Mouse (Mus musculus) urinary bladder, postnatal 36 days (tissue): Measurements from ENCODE around the gene Pcsk5.

Source experiments
- DNase-seq, 2 experiments: peaks; one replicate each; pipeline ENCODE4 v3.0.0; 2022; ENCODE audit warnings: low spot score in 2 of 2, mixed read lengths in 1 of 2

Pcsk5 gene

DNA sequence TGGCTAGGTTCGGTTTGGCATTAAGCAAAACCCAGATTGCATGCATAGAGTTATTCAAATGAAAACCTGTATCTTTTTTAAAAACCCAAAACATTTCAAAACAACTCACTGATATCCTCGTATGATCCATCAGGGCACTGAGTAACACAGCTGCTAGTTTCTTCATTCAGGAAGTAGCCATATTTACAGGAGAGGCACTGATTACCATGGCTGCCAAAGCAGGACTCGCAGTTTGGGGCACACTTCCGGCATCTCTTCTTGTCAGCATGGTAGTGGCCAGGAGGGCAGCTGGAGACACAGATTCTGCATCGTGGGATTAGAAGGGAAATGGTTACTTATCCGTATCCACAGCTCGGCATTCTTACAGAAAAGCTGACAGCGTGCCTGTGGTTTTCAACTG is 265.1 kb downstream of the Pcsk5 start:
- no peak for DNase-seq

- DNase-seq = no peak
Observed at GRCm38 (mm10) chr19:17570936-17571335, 266.5 kb downstream of the Pcsk5 start.

DNA sequence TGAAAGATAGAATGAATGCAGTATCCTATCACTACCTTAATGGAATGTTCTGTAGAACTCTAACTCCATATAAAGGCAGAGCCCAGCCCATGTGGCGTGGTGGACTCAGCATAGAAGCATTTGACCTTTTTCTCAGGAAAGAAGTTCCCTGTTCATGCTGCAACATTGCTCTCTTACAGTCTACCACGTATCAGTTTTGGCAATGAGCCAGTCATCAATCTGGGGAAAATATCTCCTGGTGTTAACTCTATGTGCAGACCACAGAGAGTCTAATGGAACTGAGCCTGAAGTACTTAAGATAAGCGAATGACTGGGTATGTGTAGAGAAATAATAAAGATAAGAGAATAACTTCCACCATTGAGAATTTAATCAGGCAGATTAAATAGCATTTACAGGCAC is 270.2 kb downstream of the Pcsk5 start:
- no peak for DNase-seq

DNA sequence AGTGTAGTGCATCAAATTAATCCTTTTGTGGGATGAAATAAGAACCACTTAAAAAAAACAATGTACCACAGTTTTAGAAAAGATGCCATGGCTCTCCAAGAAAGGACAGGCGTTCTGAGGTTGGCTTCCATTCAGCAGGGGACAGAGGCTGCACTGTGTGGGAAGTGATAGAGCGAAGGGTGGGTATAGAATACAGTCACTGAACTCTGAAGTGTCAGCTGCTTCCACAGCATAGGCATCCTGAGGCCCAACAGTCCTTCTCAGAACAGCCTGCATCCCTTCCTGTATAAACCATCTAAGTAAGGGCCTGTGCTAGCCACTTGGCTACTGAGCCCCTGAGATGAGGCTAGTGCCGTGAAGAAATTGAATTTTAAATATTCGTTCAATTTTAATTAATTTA is 271.3 kb downstream of the Pcsk5 start:
- no peak for DNase-seq

DNA sequence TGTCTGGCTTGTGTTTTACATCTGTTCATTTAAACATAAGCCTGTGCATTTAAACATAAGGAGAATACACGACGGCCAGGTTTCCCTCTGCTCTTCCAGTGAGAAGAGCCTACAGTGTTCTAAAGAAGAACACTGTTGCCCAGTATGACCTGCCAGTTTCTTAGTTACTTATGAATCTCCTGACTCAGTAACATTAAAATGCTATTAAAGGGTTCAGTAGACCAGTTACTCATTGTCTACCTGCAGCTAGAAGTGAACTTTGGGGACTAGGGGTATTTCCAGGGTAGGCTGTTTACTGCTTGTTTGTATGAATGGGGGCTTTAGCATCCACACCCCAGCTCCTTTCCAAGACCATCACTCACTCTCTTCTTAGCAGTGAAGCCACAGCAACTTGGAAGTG is 278.7 kb downstream of the Pcsk5 start:
- no peak for DNase-seq

DNA sequence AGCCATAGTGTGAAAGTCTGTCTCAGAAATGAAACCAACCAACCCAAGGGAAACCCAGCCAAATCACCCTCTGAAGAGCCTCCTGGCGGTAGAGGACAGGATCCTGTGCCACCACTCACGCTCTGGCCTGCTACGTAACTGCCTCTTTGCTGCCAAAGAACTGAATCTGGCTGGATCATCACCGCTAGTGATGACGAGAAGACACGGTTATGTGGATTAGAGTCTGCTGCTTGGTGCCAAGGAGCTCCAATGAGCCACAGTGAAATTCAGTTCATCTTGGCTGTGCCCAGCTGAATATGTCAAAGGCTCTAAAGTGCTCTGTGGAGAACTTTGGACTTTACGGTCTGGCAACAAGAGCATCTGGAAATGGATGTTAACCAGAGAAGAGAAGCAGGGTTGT is 282.3 kb downstream of the Pcsk5 start:
- peak in 1 of 2 experiments; percentile 23 for DNase-seq

DNA sequence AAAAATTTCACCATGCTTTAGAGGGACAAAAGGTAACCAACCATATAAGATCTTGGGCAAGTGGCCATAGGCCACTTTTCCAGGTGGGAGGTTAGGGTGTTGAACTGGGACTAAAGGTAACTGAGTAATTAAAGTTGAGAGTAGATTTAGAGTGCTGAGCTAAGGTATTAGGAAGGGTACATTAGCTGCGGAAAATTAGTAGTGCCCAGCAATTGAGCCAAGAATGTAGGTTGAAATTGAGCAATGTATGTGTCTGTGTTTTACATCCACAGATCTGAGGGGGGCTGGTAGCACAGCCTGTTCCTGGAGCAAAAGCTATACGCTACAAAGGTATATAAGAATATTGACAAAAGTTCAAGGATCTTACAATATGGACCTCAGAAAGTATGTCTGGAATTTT is 282.9 kb downstream of the Pcsk5 start:
- DNase-seq = no peak

DNA sequence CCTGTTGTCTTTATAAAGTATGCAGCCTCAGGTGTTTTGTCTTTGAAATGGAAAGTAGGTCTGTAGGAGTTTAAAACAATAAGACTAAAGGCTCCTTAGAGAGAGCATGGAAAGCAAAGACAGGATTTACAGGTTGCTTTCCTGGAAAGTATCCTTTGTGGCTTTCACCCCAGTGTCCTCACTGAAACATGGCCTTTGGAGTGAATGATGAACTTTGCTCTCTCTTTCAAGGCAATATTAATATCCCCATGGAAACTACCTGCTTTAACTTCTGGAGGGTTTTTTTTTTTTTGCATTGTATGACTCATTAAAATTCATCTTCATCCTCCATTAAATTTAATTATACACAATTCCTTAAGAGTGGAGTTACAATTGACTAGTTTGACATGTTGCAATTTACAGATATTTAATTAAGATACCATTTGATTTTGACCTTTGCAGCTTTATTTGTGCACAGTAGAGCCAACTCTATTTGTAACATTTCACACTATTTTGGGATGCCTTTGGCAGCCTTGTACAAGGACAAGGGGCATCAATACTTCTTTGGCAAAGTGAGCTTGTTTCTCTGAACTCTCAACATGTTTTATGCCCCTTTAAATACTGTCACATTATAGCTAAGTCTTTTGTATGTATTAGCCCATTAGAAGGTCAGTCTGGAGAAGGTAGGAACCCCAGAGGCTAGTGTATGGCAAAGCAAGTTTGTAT is 283.9 kb downstream of the Pcsk5 start:
- no peak for DNase-seq

- no peak for DNase-seq
Observed at GRCm38 (mm10) chr19:17528746-17529532, 308.5 kb downstream of the Pcsk5 start.

DNA sequence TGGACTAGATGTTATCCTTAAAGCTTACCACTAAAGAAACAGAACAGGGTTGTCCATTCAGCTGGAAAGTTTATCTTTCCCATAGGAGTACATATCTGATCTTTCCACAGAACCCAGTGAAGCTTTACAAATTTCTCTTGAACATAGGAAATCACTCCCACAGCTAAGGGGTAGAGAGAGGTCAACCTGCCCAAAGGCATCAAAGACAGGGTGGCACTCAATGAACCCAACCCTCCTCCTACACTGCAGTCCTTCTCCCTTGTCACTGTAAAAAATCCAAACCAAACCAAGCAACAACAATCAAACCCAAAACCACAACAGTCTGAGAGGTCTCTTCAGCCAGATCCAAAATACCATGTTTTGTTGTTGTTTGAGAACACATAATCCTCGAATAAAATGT is 311.9 kb downstream of the Pcsk5 start:
- DNase-seq = no peak

GRCm38 (mm10) chr19:17514456-17514855 is 323.0 kb downstream of the Pcsk5 start:
- DNase-seq = no peak

- no peak for DNase-seq
Observed at GRCm38 (mm10) chr19:17511283-17511682, 326.1 kb downstream of the Pcsk5 start.

DNA sequence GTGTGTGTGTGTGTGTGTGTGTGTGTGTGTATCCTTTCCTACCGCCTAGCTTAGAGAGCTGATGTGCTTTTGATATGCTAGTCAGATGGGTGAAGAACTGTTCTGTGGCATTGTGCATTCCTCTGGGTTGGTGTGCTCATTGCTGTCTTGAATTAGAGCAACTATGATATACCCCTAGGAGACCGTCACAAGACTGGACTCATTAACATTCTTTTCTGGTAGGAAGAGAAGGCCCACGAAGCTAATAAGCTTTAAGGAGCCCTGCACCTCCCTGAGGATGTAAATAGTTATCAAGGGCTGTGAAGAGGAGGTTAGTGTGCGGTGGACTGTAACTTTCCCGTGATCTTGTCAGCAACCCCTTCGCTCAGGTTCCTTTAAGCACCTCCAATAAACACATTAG is 333.2 kb downstream of the Pcsk5 start:
- no peak for DNase-seq

- peak; percentile 5 to 49 for DNase-seq
Observed at GRCm38 (mm10) chr19:17498586-17499235, 338.7 kb downstream of the Pcsk5 start.

DNA sequence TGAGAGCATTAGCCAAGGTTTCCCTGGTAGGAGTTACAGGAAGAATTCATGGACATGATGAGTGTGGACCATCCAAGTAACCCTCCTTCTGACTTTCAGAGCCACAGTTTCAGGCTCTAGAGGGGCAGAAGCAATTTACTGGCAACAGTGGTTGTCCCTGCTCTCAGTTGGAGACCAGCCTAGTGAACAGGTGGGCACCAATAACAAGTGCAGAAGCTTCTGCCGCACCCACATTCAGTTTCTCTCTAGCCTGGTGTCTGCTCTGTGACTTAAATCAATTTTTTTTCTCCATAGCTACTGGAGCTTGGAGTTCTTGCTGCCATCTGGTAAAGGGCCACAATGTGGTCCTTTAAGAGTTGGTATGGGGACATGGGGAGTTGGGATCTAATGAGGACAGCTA is 341.3 kb downstream of the Pcsk5 start:
- DNase-seq = no peak

DNA sequence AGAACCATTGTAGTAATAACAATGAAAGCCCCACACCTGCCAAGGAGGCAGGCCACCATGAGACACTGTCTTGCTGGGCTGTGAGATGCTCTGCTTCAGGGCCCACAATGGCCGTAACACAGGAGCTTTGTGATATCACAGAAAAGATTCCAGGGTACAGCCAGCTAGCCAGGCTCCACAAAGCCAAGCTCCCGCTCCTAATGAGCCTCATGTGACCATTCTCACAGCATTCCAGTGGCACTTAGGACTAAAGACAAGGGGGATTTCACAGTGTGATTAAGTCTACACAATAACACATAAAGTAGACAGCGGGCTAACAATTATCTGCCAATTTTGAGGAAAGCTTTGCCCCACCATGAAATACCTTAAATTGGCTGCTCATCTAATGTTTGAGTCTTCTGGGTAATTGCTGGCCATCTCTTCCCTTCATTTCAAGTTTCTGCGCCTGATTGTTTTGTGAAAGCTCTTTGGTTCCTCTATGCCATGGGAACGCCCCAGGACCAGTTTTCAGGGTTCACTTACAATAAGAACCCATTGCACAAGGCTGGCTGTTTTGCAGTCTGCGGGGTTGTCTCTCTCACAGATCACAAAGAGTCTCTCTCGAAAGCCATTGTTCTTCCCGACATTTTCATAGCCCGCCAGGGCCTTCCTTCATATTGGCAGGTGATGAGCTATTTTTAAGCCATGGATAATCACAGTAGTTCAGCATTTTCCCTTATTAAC is 345.4 kb downstream of the Pcsk5 start:
- no peak for DNase-seq

DNA sequence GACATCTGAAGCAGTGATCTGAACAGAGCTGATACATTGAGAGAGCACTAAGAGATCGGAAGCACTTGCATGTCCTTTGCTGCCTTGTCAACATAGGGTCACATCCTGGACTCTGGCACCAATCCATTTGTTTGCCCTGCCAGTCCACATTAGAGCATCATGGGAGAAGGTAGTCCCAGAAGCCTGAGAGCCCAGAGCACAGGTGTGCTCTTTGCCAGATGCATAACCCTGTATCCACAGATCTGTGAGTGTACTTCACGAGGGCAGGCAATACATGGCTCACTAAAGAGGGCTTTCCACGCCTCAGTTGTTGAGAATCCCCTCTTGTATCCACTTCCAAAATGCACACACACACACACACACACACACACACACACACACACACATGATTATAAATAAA is 346.1 kb downstream of the Pcsk5 start:
- no peak for DNase-seq

DNA sequence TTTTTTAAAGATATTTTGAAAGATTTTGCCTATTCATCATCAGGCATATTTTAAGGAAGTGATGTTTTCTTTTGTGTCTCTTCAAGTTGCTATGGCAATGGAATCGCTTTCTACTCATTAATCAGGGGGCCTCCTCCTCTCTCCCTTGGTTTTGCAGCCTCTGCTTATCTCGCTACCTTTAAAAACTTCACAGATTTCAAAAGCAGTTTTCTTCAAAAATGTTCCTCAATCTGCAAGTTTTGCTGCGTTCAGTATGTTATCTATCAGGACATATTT is 347.6 kb downstream of the Pcsk5 start:
- DNase-seq = no peak

GRCm38 (mm10) chr19:17489041-17489865 is 348.2 kb downstream of the Pcsk5 start:
- no peak for DNase-seq

GRCm38 (mm10) chr19:17482126-17482790 is 355.2 kb downstream of the Pcsk5 start:
- DNase-seq = no peak

DNA sequence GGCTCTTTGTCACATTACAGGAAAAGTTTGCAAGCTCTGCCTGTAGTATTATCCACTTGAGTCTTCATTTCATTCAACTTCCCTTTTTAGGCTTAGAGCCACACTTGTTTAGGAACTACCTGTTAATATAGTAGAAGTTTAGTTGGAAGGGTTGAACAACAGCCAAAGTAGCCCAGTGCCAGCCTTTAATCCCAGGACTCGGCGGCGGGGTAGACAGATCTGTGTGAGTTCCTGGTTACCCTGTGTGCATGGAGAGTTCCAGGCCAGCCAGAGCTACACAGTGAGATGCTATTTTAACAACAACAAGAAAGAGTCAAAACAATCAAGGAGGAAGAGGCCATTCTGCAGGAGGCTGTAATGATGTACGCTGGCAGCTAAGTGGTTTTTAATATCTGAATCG is 358.0 kb downstream of the Pcsk5 start:
- no peak for DNase-seq
